Mouse (Mus musculus): ENCODE measurements around the gene Pwwp2b.

DNA sequence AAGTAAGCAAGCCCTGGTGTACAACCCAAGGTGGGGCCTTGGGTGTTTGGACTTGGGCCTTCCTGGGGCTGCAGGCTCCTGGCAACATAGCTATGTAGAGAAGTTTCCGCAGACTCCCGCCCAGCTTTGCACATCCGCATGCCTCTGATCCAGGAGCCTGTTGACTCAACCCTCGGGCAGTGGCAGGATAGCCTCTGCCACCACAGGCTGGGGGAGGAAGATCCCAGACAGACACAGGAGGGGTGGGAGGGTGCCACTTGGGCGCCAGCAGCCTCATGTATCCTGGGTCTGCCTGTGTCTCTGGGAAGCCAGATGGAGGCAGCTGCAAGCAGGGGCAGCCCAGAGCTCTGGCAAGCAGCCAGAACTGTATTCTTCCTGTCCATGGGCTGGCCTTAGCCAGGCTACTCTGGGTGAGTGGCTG is 3.6 kb downstream of the Pwwp2b start:
- TF ChIP-seq CTCF (IDR thresholded peaks at IDR 0.05; ENCODE audit: insufficient read depth, low read depth, low read length) (no peak), POLR2A (IDR thresholded peaks at IDR 0.05; ENCODE audit: insufficient read depth, low read depth, low read length) (no peak)
